Mouse (Mus musculus) hindbrain, embryonic 15.5 days (tissue): ENCODE measurements around the gene Hebp1. TPM values are rescaled to one million over a fixed set of nuclear protein-coding genes. Genes with fewer than 3 reads are reported as not detected.

Experiments
- ATAC-seq: fragments of 200-750 bp; cut with Nextera tagmentation; 2 replicates; pipeline ENCODE4 v1.8.0; 2017; ENCODE audit warnings: low read depth, moderate number of reproducible peaks, moderate TSS enrichment; ENCODE audit not compliant: low FRiP score
- H3K27ac ChIP-seq: fragments of 300-500 bp; sonication (generic); replicated peaks from 2 replicates; pipeline ENCODE4 v1.5.1; 2015; ENCODE audit warnings: mild to moderate bottlenecking, inconsistent platforms
- H3K27me3 ChIP-seq: fragments of 300-500 bp; sonication (generic); 2 replicates; pipeline ENCODE4 v1.6.1; 2015; ENCODE audit warnings: control low read depth, inconsistent platforms
- H3K36me3 ChIP-seq: fragments of 300-500 bp; sonication (generic); 2 replicates; pipeline ENCODE4 v1.6.1; 2015; ENCODE audit warnings: control low read depth, inconsistent platforms
- H3K4me1 ChIP-seq: fragments of 300-500 bp; sonication (generic); replicated peaks from 2 replicates; pipeline ENCODE4 v1.6.1; 2015; ENCODE audit warnings: control low read depth, inconsistent platforms
- H3K4me2 ChIP-seq: fragments of 300-500 bp; sonication (generic); 2 replicates; pipeline ENCODE4 v1.6.1; 2015; ENCODE audit warnings: moderate library complexity, mild to moderate bottlenecking, inconsistent platforms
- H3K4me3 ChIP-seq: fragments of 300-500 bp; sonication (generic); 2 replicates; pipeline ENCODE4 v1.5.1; 2015; ENCODE audit warnings: mild to moderate bottlenecking, inconsistent platforms
- H3K9ac ChIP-seq: fragments of 300-500 bp; sonication (generic); 2 replicates; pipeline ENCODE4 v1.6.1; 2015; ENCODE audit warnings: inconsistent platforms
- H3K9me3 ChIP-seq: fragments of 300-500 bp; sonication (generic); 2 replicates; pipeline ENCODE4 v1.6.1; 2016; ENCODE audit warnings: control low read depth, inconsistent platforms
- WGBS: fragments of 180-500 bp; shearing (Covaris S2); methylation state at CpG from one replicate; pipeline ENCODE4 v1.1.7; 2015; 5-methylcytosine and 5-hydroxymethylcytosine counted together
- polyA plus RNA-seq: library from polyadenylated mRNA; unstranded; fragments of >200 nt; fragmentation: Nextera tagmentation; extraction: Ambion mirVana; gene quantifications from 2 replicates; pipeline ENCODE4 v1.2.1, GENCODE M21; 2015

The Hebp1 gene
- polyA plus RNA-seq, 1 experiment from 2014 or later, result 3.6 TPM

- Histone ChIP-seq H3K4me1 (peaks cover 13% of the 10 kb centered on the region; the same call in 1 of the 2 replicates), H3K4me3 (no peak overlapping the region), H3K9ac (no peak overlapping the region), H3K27ac (no peak overlapping the region), H3K36me3 (no peaks in the 10 kb centered on the region), H3K9me3 (no peaks in the 10 kb centered on the region), H3K27me3 (0 out of 2 replicates have a peak, but pooled peaks cover 3% of the 10 kb centered on the region), H3K4me2 (no peak overlapping the region)
- WGBS, result 66% methylated on average over 14 of the region's 14 CpGs
- no peak for ATAC-seq
Measured at GRCm38 (mm10) chr6:135171736-135172135, 26.1 kb downstream of the Hebp1 start.

GRCm38 (mm10) chr6:135169246-135169645, 28.6 kb downstream of the Hebp1 start:
- H3K9me3 ChIP-seq, result no peaks in the 10 kb centered on the region
- H3K27me3 ChIP-seq, result 0 out of 2 replicates have a peak, but pooled peaks cover 3% of the 10 kb centered on the region
- H3K9ac ChIP-seq, result no peak overlapping the region
- H3K27ac ChIP-seq, result no peak overlapping the region
- H3K36me3 ChIP-seq, result no peaks in the 10 kb centered on the region
- peaks cover 13% of the 10 kb centered on the region; the same call in 1 of the 2 replicates for H3K4me1 ChIP-seq
- ATAC-seq, result no peak
- no peak overlapping the region for H3K4me2 ChIP-seq
- 85% methylated on average over 3 of the region's 3 CpGs for WGBS
- H3K4me3 ChIP-seq, result no peak overlapping the region

GRCm38 (mm10) chr6:135168471-135168870, 29.4 kb downstream of the Hebp1 start:
- H3K4me3 ChIP-seq, result peak overlapping the region; percentile 46
- no peak for ATAC-seq
- no peaks in the 10 kb centered on the region for H3K9me3 ChIP-seq
- peak overlapping the region; percentile 26; the same call in 1 of the 2 replicates for H3K9ac ChIP-seq
- H3K4me1 ChIP-seq, result peaks cover 13% of the 10 kb centered on the region; the same call in 1 of the 2 replicates
- peak overlapping the region; percentile 79 for H3K4me2 ChIP-seq
- H3K27ac ChIP-seq, result no peak overlapping the region
- 72% methylated on average over 6 of the region's 6 CpGs for WGBS
- H3K27me3 ChIP-seq, result 0 out of 2 replicates have a peak, but pooled peaks cover 3% of the 10 kb centered on the region
- no peaks in the 10 kb centered on the region for H3K36me3 ChIP-seq

GRCm38 (mm10) chr6:135167380-135168311, 30.2 kb downstream of the Hebp1 start:
- 4% methylated on average over 46 of the region's 46 CpGs for WGBS
- Histone ChIP-seq H3K36me3 (no peaks in the 10 kb centered on the region), H3K27ac (peak overlapping the region; percentile 54), H3K9me3 (no peaks in the 10 kb centered on the region), H3K4me2 (peak overlapping the region; percentile 79), H3K27me3 (0 out of 2 replicates have a peak, but pooled peaks cover 3% of the 10 kb centered on the region), H3K4me1 (peaks cover 13% of the 10 kb centered on the region; the same call in 1 of the 2 replicates), H3K9ac (peak overlapping the region; percentile 26), H3K4me3 (peak overlapping the region; percentile 46)
- peak; percentile 93 for ATAC-seq

GRCm38 (mm10) chr6:135166712-135167111, 31.1 kb downstream of the Hebp1 start:
- 53% methylated on average over 5 of the region's 5 CpGs for WGBS

GRCm38 (mm10) chr6:135166262-135166661, 31.6 kb downstream of the Hebp1 start:
- H3K4me1 ChIP-seq, result peaks cover 13% of the 10 kb centered on the region; the same call in 1 of the 2 replicates
- H3K9me3 ChIP-seq, result no peaks in the 10 kb centered on the region
- H3K27ac ChIP-seq, result no peak overlapping the region
- WGBS, result 94% methylated on average over 3 of the region's 3 CpGs
- H3K4me2 ChIP-seq, result no peak overlapping the region
- H3K36me3 ChIP-seq, result no peaks in the 10 kb centered on the region
- no peak overlapping the region for H3K4me3 ChIP-seq
- H3K9ac ChIP-seq, result no peak overlapping the region
- H3K27me3 ChIP-seq, result 0 out of 2 replicates have a peak, but pooled peaks cover 3% of the 10 kb centered on the region
- ATAC-seq, result no peak

More at GRCm38 (mm10) chr6:135166712-135167111, 31.1 kb downstream of the Hebp1 start:
- no peaks in the 10 kb centered on the region for H3K9me3 ChIP-seq
- H3K27ac ChIP-seq, result no peak overlapping the region
- peaks cover 13% of the 10 kb centered on the region; the same call in 1 of the 2 replicates for H3K4me1 ChIP-seq
- H3K36me3 ChIP-seq, result no peaks in the 10 kb centered on the region
- 0 out of 2 replicates have a peak, but pooled peaks cover 3% of the 10 kb centered on the region for H3K27me3 ChIP-seq
- no peak overlapping the region for H3K4me2 ChIP-seq
- no peak overlapping the region for H3K4me3 ChIP-seq
- ATAC-seq, result no peak
- no peak overlapping the region for H3K9ac ChIP-seq

- H3K9ac ChIP-seq, result no peak overlapping the region
- H3K4me1 ChIP-seq, result peaks cover 13% of the 10 kb centered on the region; the same call in 1 of the 2 replicates
- no peak overlapping the region for H3K27ac ChIP-seq
- no peak overlapping the region for H3K4me2 ChIP-seq
- no peak overlapping the region for H3K4me3 ChIP-seq
- H3K27me3 ChIP-seq, result 0 out of 2 replicates have a peak, but pooled peaks cover 3% of the 10 kb centered on the region
- H3K36me3 ChIP-seq, result no peaks in the 10 kb centered on the region
- no peaks in the 10 kb centered on the region for H3K9me3 ChIP-seq
- 83% methylated on average over 2 of the region's 2 CpGs for WGBS
- ATAC-seq, result no peak
Measured at GRCm38 (mm10) chr6:135165706-135166105, 32.1 kb downstream of the Hebp1 start.

- 65% methylated on average over 3 of the region's 3 CpGs for WGBS
- no peak overlapping the region for H3K9ac ChIP-seq
- H3K4me3 ChIP-seq, result no peak overlapping the region
- no peaks in the 10 kb centered on the region for H3K9me3 ChIP-seq
- H3K27ac ChIP-seq, result no peak overlapping the region
- no peak overlapping the region for H3K4me2 ChIP-seq
- H3K27me3 ChIP-seq, result 0 out of 2 replicates have a peak, but pooled peaks cover 3% of the 10 kb centered on the region
- H3K4me1 ChIP-seq, result peaks cover 13% of the 10 kb centered on the region; the same call in 1 of the 2 replicates
- no peak for ATAC-seq
- H3K36me3 ChIP-seq, result no peaks in the 10 kb centered on the region
Measured at GRCm38 (mm10) chr6:135165191-135165590, 32.6 kb downstream of the Hebp1 start.

- 79% methylated on average over 4 of the region's 4 CpGs for WGBS
- Histone ChIP-seq H3K27ac (no peak overlapping the region), H3K27me3 (no peaks in the 10 kb centered on the region), H3K4me3 (no peak overlapping the region), H3K9me3 (no peaks in the 10 kb centered on the region), H3K36me3 (no peaks in the 10 kb centered on the region), H3K9ac (no peak overlapping the region), H3K4me1 (0 out of 2 replicates have a peak, but pooled peaks cover 6% of the 10 kb centered on the region), H3K4me2 (no peak overlapping the region)
- no peak for ATAC-seq
Measured at GRCm38 (mm10) chr6:135162861-135163260, 35.0 kb downstream of the Hebp1 start.

- H3K4me1 ChIP-seq, result 0 out of 2 replicates have a peak, but pooled peaks cover 2% of the 10 kb centered on the region
- no peak overlapping the region for H3K9ac ChIP-seq
- WGBS, result 87% methylated on average over 3 of the region's 3 CpGs
Measured at GRCm38 (mm10) chr6:135162311-135162710, 35.5 kb downstream of the Hebp1 start.

GRCm38 (mm10) chr6:135161356-135161755, 36.5 kb downstream of the Hebp1 start:
- Histone ChIP-seq H3K4me3 (no peak overlapping the region), H3K4me1 (no peaks in the 10 kb centered on the region), H3K9ac (no peak overlapping the region), H3K27me3 (no peaks in the 10 kb centered on the region), H3K9me3 (no peaks in the 10 kb centered on the region), H3K27ac (no peak overlapping the region), H3K36me3 (no peaks in the 10 kb centered on the region), H3K4me2 (no peak overlapping the region)
- 79% methylated on average over 4 of the region's 4 CpGs for WGBS
- no peak for ATAC-seq

More at GRCm38 (mm10) chr6:135162311-135162710, 35.5 kb downstream of the Hebp1 start:
- no peak for ATAC-seq
- Histone ChIP-seq H3K27me3 (no peaks in the 10 kb centered on the region), H3K4me2 (no peak overlapping the region), H3K4me3 (no peak overlapping the region), H3K27ac (no peak overlapping the region), H3K9me3 (no peaks in the 10 kb centered on the region), H3K36me3 (no peaks in the 10 kb centered on the region)

GRCm38 (mm10) chr6:135158509-135158908, 39.3 kb downstream of the Hebp1 start:
- no peaks in the 10 kb centered on the region for H3K27me3 ChIP-seq
- WGBS, result 31% methylated on average over 4 of the region's 4 CpGs
- H3K9me3 ChIP-seq, result no peaks in the 10 kb centered on the region
- H3K4me1 ChIP-seq, result no peaks in the 10 kb centered on the region
- H3K9ac ChIP-seq, result no peak overlapping the region
- H3K36me3 ChIP-seq, result no peaks in the 10 kb centered on the region
- no peak overlapping the region for H3K4me3 ChIP-seq
- no peak overlapping the region for H3K4me2 ChIP-seq
- no peak overlapping the region for H3K27ac ChIP-seq
- no peak for ATAC-seq
